Mouse (Mus musculus) C2C12 (cell line): Measurements from ENCODE around the gene Map2k2.

Experiments used
- CTCF ChIP-seq: IDR thresholded peaks from one replicate; pipeline ENCODE4 v1.5.1; 2011; ENCODE audit not compliant: control insufficient read depth, insufficient read depth, insufficient read length
- USF1 ChIP-seq: IDR thresholded peaks from one replicate; pipeline ENCODE4 v1.6.1; 2011; ENCODE audit warnings: low read depth, mild to moderate bottlenecking, control low read depth, moderate library complexity

GRCm38 (mm10) chr10:81119625-81120024 lies 13.9 kb downstream of the Map2k2 start:
- TF ChIP-seq USF1 (no peak), CTCF (no peak)
